9 mouse cellular contexts compared by ENCODE assay signal in genomic region chr10:18526184-18526850, GRCm38 (mm10). TPM values are rescaled to one million over a fixed set of nuclear protein-coding genes. Genes with fewer than 3 reads are reported as not detected.
DNase-seq lines count a peak whose midpoint lies in the region; ATAC-seq and TF ChIP-seq lines count a peak whose summit lies in the region.
"Had no signal": no experiment of that assay in that cellular context is flagged by ENCODE, and none has a peak within 500 bp of the region (broad histone marks: within the 10 kb centered on the region; RNA-seq: fewer than 3 reads in every experiment).

No protein-coding gene starts in this region.

- peaks cover 36% of the 10 kb centered on the region for H3K4me1 ChIP-seq in E14TG2a.4 (replicated peaks; ENCODE audit: low read depth, low read length)
- H3K4me1 ChIP-seq in kidney, adult 2 months (ENCODE audit: control insufficient read depth, insufficient read depth, low read length): peaks cover 14% of the 10 kb centered on the region; the same call in 1 of the 2 replicates
- peaks cover 30% of the 10 kb centered on the region for H3K4me1 ChIP-seq in limb, embryonic 15.5 days

- peak; percentile 87 for DNase-seq in cerebellum, adult 9-10 months
- DNase-seq in gastrocnemius, postnatal 14 days: peak; percentile 26
- DNase-seq in kidney, adult 2 months: peak; percentile 51
- no peak for DNase-seq in urinary bladder, postnatal 36 days (ENCODE audit: low spot score in 2 of 2)
- no peak for DNase-seq in adrenal gland, adult 2 months
- DNase-seq in thymus, adult 18-20 months: no peak

- H3K9me3 ChIP-seq in E14TG2a.4 (ENCODE audit: low read length): no peaks in the 10 kb centered on the region
- no peaks in the 10 kb centered on the region for H3K9me3 ChIP-seq in limb, embryonic 15.5 days

- intact Hi-C loops in gastrocnemius, postnatal 14 days (cut with DNase I; ENCODE audit: low total_unique reads): no loop called here

- 67% methylated on average over 22 of the region's 22 CpGs for WGBS in kidney, adult 2 months
- 77% methylated on average over 22 of the region's 22 CpGs for WGBS in limb, embryonic 15.5 days

- peaks cover 5% of the 10 kb centered on the region for H3K36me3 ChIP-seq in E14TG2a.4 (ENCODE audit: insufficient read depth, low read length)
- no peaks in the 10 kb centered on the region for H3K36me3 ChIP-seq in kidney, adult 2 months (ENCODE audit: control insufficient read depth, insufficient read depth, low read length)
- H3K36me3 ChIP-seq in limb, embryonic 15.5 days: peaks cover 27% of the 10 kb centered on the region

- H3K27me3 ChIP-seq in E14TG2a.4 (ENCODE audit: insufficient read depth, low read length): peaks cover 46% of the 10 kb centered on the region
- H3K27me3 ChIP-seq in kidney, adult 2 months (replicated peaks; ENCODE audit: control insufficient read depth, insufficient read depth, low read length): no peaks in the 10 kb centered on the region
- no peaks in the 10 kb centered on the region for H3K27me3 ChIP-seq in limb, embryonic 15.5 days
- H3K27me3 ChIP-seq: Patski had no signal

- no peak overlapping the region for H3K4me2 ChIP-seq in limb, embryonic 15.5 days

- no peak overlapping the region for H3K27ac ChIP-seq in kidney, adult 2 months (ENCODE audit: insufficient read depth, low read depth, low read length)
- peak overlapping the region; percentile 38; the same call in 1 of the 2 replicates for H3K27ac ChIP-seq in limb, embryonic 15.5 days

- TF ChIP-seq POLR2A in kidney, adult 2 months (IDR thresholded peaks at IDR 0.05; ENCODE audit: low read depth, low read length): no peak

- H3K4me3 ChIP-seq in E14TG2a.4 (replicated peaks; ENCODE audit: low read length): peak overlapping the region; percentile 69
- H3K4me3 ChIP-seq in kidney, adult 2 months (ENCODE audit: insufficient read depth, low read depth, low read length): no peak overlapping the region
- no peak overlapping the region for H3K4me3 ChIP-seq in limb, embryonic 15.5 days

- no peak for TF ChIP-seq CTCF in E14TG2a.4 (conservative IDR thresholded peaks at IDR 0.05; ENCODE audit: low read length)
- no peak for TF ChIP-seq CTCF in kidney, adult 2 months (conservative IDR thresholded peaks at IDR 0.05; ENCODE audit: insufficient read depth, insufficient read length, low read depth, low read length)

- no peak overlapping the region for H3K9ac ChIP-seq in limb, embryonic 15.5 days

- no peak for ATAC-seq in limb, embryonic 15.5 days (ENCODE audit: insufficient number of reproducible peaks, low FRiP score, low TSS enrichment, low read depth)
- ATAC-seq: Patski had no signal

RNA-seq across cellular contexts. Expression of gene Hebp2, which starts 19.6 kb away (rescaled TPM):
- total RNA-seq in gastrocnemius, postnatal 14 days (2021): 1 to 10 TPM in 1 of 2 experiments, under 1 TPM in 1; 0.55 to 1.1 TPM
- polyA plus RNA-seq in kidney, adult 2 months (2012; rRNA removed): 1.9 and 2.9 TPM in 2 replicates
- 55.9 and 61.4 TPM in 2 replicates for polyA plus RNA-seq in limb, embryonic 15.5 days (2015; fragmentation: Nextera tagmentation; extraction: Ambion mirVana)
- total RNA-seq in adrenal gland, adult 2 months (2021): 1 to 10 TPM; 4.6 to 6.2 TPM
- polyA plus RNA-seq in adrenal gland, adult 2 months (2012; rRNA removed): 0.56 and 1.4 TPM in 2 replicates

Comparison
In these comparisons a context has a peak if more than half of its experiments do, and no peak if none do; other contexts are left out.
1. DNase-seq: peak in cerebellum, adult 9-10 months (single experiment), gastrocnemius, postnatal 14 days (single experiment) and kidney, adult 2 months (single experiment); none in urinary bladder, postnatal 36 days (0 of 2), adrenal gland, adult 2 months (single experiment) and thymus, adult 18-20 months (0 of 2).
2. RNA of gene Hebp2, which starts 19.6 kb away (polyA plus RNA-seq): 55.9 to 61.4 TPM in limb, embryonic 15.5 days; 1.9 to 2.9 TPM in kidney, adult 2 months and 0.56 to 1.4 TPM in adrenal gland, adult 2 months; every median in the first group is over 10 times any median in the second.